Comparison of ENCODE assay signal across 10 mouse cellular contexts in genomic region chr8:9959919-9960318, GRCm38 (mm10).
"Had no signal": no experiment of that assay in that cellular context is flagged by ENCODE, and none has a peak within 500 bp of the region (broad histone marks: within the 10 kb centered on the region; RNA-seq: fewer than 3 reads in every experiment).

No protein-coding gene starts in this region.

- DNase-seq: kidney, postnatal 10 days; kidney, postnatal 36 days; liver; lung, adult 18-20 months; lung, postnatal 10 days; lung, postnatal 36 days; retina, postnatal 1 day; right cerebral cortex, postnatal 25 days; spleen, adult 18-20 months; thymus, postnatal 25 days had no signal
